Mouse (Mus musculus) liver, embryonic 13.5 days (tissue): ENCODE results near the gene Pold3. TPM values are rescaled to one million over a fixed set of nuclear protein-coding genes. Genes with fewer than 3 reads are reported as not detected.

Source experiments
- ATAC-seq: fragments of 200-750 bp; cut with Nextera tagmentation; 2 replicates; pipeline ENCODE4 v1.8.0; 2017; ENCODE audit warnings: low read depth, mild to moderate bottlenecking, moderate number of reproducible peaks, moderate library complexity
- DNase-seq: peaks from one replicate; pipeline ENCODE4 v3.0.0; 2022
- H3K27ac ChIP-seq: fragments of 300-500 bp; sonication (generic); 2 replicates; pipeline ENCODE4 v1.5.1; 2015; ENCODE audit warnings: moderate library complexity, mild to moderate bottlenecking, inconsistent platforms
- H3K27me3 ChIP-seq: fragments of 300-500 bp; sonication (generic); 2 replicates; pipeline ENCODE4 v1.6.1; 2015; ENCODE audit warnings: mild to moderate bottlenecking, inconsistent platforms
- H3K36me3 ChIP-seq: fragments of 300-500 bp; sonication (generic); 2 replicates; pipeline ENCODE4 v1.6.1; 2015; ENCODE audit warnings: mild to moderate bottlenecking, inconsistent platforms
- H3K4me1 ChIP-seq: fragments of 300-500 bp; sonication (generic); replicated peaks from 2 replicates; pipeline ENCODE4 v1.6.1; 2015; ENCODE audit warnings: inconsistent platforms
- H3K4me2 ChIP-seq: fragments of 300-500 bp; sonication (generic); 2 replicates; pipeline ENCODE4 v1.6.1; 2015; ENCODE audit warnings: inconsistent platforms, mild to moderate bottlenecking, moderate library complexity
- H3K4me3 ChIP-seq: fragments of 300-500 bp; sonication (generic); replicated peaks from 2 replicates; pipeline ENCODE4 v1.5.1; 2015; ENCODE audit warnings: mild to moderate bottlenecking, inconsistent platforms
- H3K9ac ChIP-seq: fragments of 300-500 bp; sonication (generic); 2 replicates; pipeline ENCODE4 v1.6.1; 2015; ENCODE audit warnings: mild to moderate bottlenecking, inconsistent platforms
- H3K9me3 ChIP-seq: fragments of 300-500 bp; sonication (generic); replicated peaks from 2 replicates; pipeline ENCODE4 v1.6.1; 2016; ENCODE audit warnings: inconsistent platforms
- WGBS: fragments of 180-500 bp; shearing (Covaris S2); methylation state at CpG from one replicate; pipeline ENCODE4 v1.1.7; 2015; ENCODE audit not compliant: insufficient replicate concordance; 5-methylcytosine and 5-hydroxymethylcytosine counted together
- polyA plus RNA-seq: library from polyadenylated mRNA; unstranded; fragments of >200 nt; fragmentation: Nextera tagmentation; extraction: Ambion mirVana; gene quantifications from 2 replicates; pipeline ENCODE4 v1.2.1, GENCODE M21; 2015

Gene Pold3
- 54.4 and 68.4 TPM in 2 replicates for polyA plus RNA-seq

DNA sequence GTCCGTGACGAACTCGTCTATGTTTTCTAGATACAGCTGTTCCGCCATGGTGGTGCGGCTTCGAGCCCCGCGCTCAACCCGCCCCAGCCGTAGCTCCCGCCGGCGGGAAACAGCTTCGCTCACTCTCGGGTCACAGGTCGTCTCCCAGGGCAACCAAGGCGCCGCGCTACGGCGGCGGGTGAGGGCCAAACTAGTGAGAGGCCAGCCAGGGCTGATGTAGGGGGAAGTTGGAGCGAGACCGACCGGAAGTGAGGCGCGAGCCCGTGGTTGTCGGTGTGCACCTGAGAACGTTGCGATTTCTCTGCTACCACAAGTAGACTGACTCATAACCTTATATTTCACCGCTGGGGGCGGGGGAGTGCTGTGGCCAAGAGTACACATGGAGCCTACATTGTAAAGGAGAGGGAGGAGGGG, at the start of gene Pold3:
TSS of gene Pold3 (minus strand) at position 190 of the 414 bp plus-strand sequence.
- DNase-seq (peak; percentile 98), ATAC-seq (peak; percentile 95)
- peak within 1 kb of the TSS; percentile 82 for H3K4me2 ChIP-seq

DNA sequence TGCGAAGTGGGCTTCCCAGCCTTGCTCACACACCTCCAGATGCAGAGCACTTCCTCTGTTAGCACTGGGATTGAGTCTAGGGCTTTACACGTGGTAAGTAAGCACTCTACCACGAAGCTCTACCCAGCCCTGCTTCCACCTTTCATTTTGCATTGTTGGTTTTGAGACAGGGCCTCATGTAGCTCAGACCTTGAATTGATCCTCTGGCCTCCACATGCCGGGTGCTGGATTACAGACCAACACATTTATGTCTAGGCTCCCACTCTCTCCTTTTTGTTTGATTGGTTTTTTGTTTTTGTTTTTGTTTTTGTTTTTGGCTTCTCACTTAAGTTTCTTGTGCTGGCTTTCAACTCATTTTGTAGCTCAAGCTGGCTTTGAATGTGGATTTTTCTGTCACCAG, 49.4 kb upstream of the Pold3 start:
- Histone ChIP-seq H3K9me3 (no peaks in the 10 kb centered on the region), H3K27me3 (peaks cover 11% of the 10 kb centered on the region; the same call in 1 of the 2 replicates), H3K4me2 (no peak overlapping the region), H3K9ac (no peak overlapping the region), H3K36me3 (no peaks in the 10 kb centered on the region), H3K4me1 (no peaks in the 10 kb centered on the region), H3K4me3 (no peak overlapping the region), H3K27ac (no peak overlapping the region)
- 34% methylated on average over 4 of the region's 4 CpGs for WGBS
- ATAC-seq, result no peak
- DNase-seq, result no peak

More for the DNA sequence above, at the start of gene Pold3:
- Histone ChIP-seq H3K4me1 (peaks cover 34% of the 10 kb centered on the region), H3K4me3 (peak within 1 kb of the TSS; percentile 88), H3K9me3 (no peaks in the 10 kb centered on the region), H3K36me3 (peaks cover 37% of the 10 kb centered on the region), H3K9ac (peak within 1 kb of the TSS; percentile 97), H3K27ac (peak within 1 kb of the TSS; percentile 88), H3K27me3 (no peaks in the 10 kb centered on the region)
- 0% methylated on average over 33 of the region's 33 CpGs for WGBS

DNA sequence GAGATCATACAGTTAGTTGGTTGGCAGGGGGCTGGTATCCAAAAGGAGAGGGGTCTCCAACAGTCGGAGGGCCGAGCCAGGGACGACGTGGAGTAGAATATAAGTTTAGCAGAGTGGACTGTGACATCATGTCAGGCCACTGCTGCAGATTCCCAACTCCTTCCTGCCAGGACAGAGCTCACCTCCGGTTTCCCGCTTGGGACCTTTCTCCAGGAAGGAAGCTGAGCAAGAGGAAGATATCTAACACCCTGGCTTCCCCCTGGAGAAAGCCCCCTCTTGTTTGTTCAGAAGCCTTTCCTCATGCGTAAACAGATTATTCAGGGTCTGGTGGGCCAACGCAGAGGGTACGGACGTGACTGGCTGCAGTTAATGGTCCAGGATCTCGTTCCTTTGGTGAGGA, 47.3 kb upstream of the Pold3 start:
- Histone ChIP-seq H3K9me3 (no peaks in the 10 kb centered on the region), H3K36me3 (no peaks in the 10 kb centered on the region), H3K4me1 (no peaks in the 10 kb centered on the region), H3K4me2 (no peak overlapping the region), H3K27me3 (peaks cover 4% of the 10 kb centered on the region; the same call in 1 of the 2 replicates), H3K4me3 (no peak overlapping the region), H3K9ac (no peak overlapping the region), H3K27ac (no peak overlapping the region)
- WGBS, result 48% methylated on average over 11 of the region's 11 CpGs
- DNase-seq, result no peak
- ATAC-seq, result no peak

DNA sequence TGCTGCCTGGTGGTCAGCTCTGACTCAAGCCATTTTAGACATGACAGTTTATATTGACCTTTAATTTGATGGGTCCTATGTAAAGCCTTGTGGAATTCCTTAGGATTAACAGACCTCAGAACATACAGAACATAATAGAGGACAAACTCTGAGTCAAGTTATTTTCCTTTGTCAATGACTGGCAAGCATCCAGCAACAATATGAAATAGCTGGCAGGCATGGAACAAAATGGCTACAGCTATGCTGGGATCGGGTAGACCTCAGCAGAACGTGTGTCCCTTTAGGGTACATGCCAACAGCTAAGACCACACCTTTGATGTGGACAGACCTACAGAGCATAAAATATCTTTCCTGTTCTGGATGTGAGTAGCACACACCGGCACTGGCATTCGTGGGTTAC, 42.1 kb upstream of the Pold3 start:
- DNase-seq (no peak), ATAC-seq (no peak)
- Histone ChIP-seq H3K4me2 (no peak overlapping the region), H3K9ac (no peak overlapping the region), H3K27me3 (peaks cover 3% of the 10 kb centered on the region; the same call in 1 of the 2 replicates), H3K4me3 (no peak overlapping the region), H3K36me3 (no peaks in the 10 kb centered on the region), H3K27ac (no peak overlapping the region), H3K4me1 (peaks cover 17% of the 10 kb centered on the region), H3K9me3 (no peaks in the 10 kb centered on the region)
- 72% methylated on average over 4 of the region's 4 CpGs for WGBS

DNA sequence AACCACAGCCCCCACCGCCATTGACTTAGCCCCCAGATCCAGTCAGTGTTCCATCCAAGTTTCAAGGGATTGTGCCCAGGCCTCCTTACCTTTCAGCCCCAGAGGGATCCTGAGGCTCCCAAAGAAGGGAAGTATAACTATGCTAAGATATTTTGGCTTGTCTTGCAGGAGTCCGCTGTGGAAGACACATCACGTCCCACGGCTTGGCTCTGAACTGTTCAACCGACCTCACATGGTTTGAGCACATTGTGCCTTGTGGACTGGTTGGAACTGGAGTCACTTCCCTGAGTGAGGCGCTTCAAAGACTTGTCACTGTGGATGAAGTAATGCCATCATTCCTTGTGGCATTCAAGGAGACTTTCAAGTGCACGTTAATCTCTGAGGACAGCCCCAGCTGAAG, 38.6 kb upstream of the Pold3 start:
- no peak for DNase-seq
- Histone ChIP-seq H3K9ac (peak overlapping the region; percentile 84), H3K4me1 (peaks cover 17% of the 10 kb centered on the region), H3K27ac (no peak overlapping the region), H3K36me3 (no peaks in the 10 kb centered on the region), H3K4me2 (peak overlapping the region; percentile 99), H3K4me3 (peak overlapping the region; percentile 79), H3K27me3 (0 out of 2 replicates have a peak, but pooled peaks cover 2% of the 10 kb centered on the region), H3K9me3 (no peaks in the 10 kb centered on the region)
- no peak for ATAC-seq
- WGBS, result 60% methylated on average over 7 of the region's 7 CpGs

DNA sequence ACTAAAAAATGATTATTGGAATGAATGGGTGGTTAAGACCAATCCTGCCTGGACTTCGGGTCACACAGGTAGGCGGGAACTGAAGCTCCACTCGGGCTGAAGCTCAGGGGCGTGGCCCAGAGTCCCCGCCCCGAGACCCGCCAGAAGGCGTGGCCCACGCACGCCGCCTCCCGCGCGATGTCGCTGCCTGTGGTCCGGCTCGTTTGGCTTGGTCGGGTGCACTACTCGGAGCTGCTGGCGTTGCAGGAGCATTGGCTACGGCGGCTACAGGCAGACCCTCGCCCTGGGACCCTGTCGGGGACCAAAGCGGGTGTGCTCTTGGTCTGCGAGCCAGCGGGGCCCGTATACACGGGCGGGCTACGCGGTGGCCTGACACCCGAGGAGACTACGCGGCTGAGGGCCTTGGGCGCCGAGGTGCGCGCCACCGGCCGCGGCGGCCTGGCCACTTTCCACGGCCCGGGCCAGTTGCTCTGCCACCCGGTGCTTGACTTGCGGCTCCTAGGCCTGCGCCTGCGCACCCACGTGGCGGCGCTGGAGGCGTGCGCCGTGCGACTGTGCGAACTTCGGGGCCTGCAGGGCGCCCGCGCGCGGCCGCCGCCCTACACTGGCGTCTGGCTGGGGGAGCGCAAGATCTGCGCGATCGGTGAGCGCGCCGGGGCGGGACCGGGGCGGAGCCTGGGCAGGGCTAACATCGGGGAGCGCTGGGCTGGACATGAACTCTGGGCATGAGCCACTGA, 37.9 kb upstream of the Pold3 start, which contains the start of gene Lipt2:
TSS of gene Lipt2 (plus strand) at position 173 of the 737 bp plus-strand sequence.
- peak; percentile 84 for DNase-seq

DNA sequence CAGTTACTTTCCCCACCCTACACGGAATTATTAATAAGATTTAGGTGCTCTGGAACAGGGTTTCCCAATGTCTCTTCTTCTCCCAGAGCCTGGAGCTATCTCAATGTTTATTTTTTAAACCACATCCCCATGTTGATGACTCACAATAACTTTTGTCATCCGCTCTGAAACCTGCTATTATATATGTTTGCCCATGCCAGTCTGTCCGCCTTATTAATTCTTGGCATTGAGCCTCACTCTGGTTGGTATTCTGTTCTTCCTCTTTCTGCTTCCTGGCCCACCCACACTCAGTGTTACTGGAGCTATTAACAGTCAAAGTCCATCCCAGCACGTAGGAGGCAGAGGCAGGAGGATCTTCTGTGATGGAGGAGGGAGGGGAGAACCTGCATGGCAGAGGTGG, 36.3 kb upstream of the Pold3 start:
- Histone ChIP-seq H3K9me3 (no peaks in the 10 kb centered on the region), H3K4me2 (no peak overlapping the region), H3K4me3 (no peak overlapping the region), H3K4me1 (peaks cover 17% of the 10 kb centered on the region), H3K27me3 (0 out of 2 replicates have a peak, but pooled peaks cover 2% of the 10 kb centered on the region), H3K9ac (no peak overlapping the region), H3K27ac (no peak overlapping the region), H3K36me3 (no peaks in the 10 kb centered on the region)
- ATAC-seq, result no peak
- WGBS, result 53% methylated on average over 4 of the region's 4 CpGs
- no peak for DNase-seq

More for the DNA sequence above, 37.9 kb upstream of the Pold3 start, which contains the start of gene Lipt2:
- Histone ChIP-seq H3K9me3 (no peaks in the 10 kb centered on the region), H3K27ac (peak within 1 kb of the TSS; percentile 88), H3K4me2 (peak within 1 kb of the TSS; percentile 99), H3K4me1 (peaks cover 17% of the 10 kb centered on the region), H3K9ac (peak within 1 kb of the TSS; percentile 84), H3K36me3 (no peaks in the 10 kb centered on the region), H3K27me3 (0 out of 2 replicates have a peak, but pooled peaks cover 2% of the 10 kb centered on the region), H3K4me3 (peak within 1 kb of the TSS; percentile 79)
- ATAC-seq, result peak; percentile 97
- WGBS, result under 1% methylated on average over 78 of the region's 78 CpGs

DNA sequence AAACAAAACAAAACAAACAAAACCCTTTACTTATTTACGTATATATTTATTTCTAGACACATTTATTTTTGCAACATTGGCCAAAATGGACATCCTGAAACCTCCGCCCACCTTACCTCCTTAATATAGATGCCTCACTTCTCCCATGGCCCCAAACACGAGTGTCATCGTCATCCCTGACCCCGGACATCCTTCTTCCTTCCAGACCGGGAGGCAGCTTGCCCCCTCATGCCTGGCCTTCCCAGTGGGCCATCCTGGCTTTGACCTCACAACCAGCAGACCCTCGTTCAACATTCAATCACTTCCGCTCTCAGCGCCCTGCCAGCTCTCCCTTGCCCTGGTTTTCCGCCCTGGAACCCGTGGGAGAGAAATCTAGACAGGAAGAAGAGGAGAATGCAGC, 29.3 kb upstream of the Pold3 start:
- no peak for ATAC-seq
- no peak for DNase-seq
- Histone ChIP-seq H3K27me3 (peaks cover 5% of the 10 kb centered on the region; the same call in 1 of the 2 replicates), H3K9ac (no peak overlapping the region), H3K4me1 (no peaks in the 10 kb centered on the region; the same call in 1 of the 2 replicates), H3K36me3 (no peaks in the 10 kb centered on the region), H3K4me2 (no peak overlapping the region), H3K9me3 (no peaks in the 10 kb centered on the region), H3K27ac (no peak overlapping the region), H3K4me3 (no peak overlapping the region)
- WGBS, result 58% methylated on average over 11 of the region's 11 CpGs

DNA sequence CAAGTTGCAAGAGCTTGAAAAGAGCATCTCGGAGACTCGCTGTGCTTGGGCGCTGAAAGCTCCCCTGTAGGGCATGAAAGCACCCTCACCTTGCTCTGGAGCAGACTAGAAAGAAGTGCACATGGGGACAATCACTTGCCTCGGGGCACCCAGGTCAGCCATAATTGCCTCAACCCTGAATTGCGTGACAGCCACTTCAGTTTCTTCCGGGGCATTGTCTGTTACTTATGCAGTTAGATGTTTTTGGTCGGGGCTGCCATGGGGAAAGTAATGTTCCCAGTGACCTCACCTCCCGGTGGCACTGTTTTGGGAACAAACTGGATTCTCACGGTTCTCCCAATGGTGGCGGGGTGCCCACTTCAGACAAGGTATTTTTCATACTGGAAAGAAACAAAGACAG, 28.7 kb upstream of the Pold3 start:
- H3K9me3 ChIP-seq, result no peaks in the 10 kb centered on the region
- H3K9ac ChIP-seq, result no peak overlapping the region
- DNase-seq, result no peak
- H3K27ac ChIP-seq, result no peak overlapping the region
- no peaks in the 10 kb centered on the region for H3K36me3 ChIP-seq
- H3K27me3 ChIP-seq, result peaks cover 5% of the 10 kb centered on the region; the same call in 1 of the 2 replicates
- 62% methylated on average over 10 of the region's 10 CpGs for WGBS
- ATAC-seq, result no peak
- no peaks in the 10 kb centered on the region; the same call in 1 of the 2 replicates for H3K4me1 ChIP-seq
- no peak overlapping the region for H3K4me2 ChIP-seq
- H3K4me3 ChIP-seq, result no peak overlapping the region

DNA sequence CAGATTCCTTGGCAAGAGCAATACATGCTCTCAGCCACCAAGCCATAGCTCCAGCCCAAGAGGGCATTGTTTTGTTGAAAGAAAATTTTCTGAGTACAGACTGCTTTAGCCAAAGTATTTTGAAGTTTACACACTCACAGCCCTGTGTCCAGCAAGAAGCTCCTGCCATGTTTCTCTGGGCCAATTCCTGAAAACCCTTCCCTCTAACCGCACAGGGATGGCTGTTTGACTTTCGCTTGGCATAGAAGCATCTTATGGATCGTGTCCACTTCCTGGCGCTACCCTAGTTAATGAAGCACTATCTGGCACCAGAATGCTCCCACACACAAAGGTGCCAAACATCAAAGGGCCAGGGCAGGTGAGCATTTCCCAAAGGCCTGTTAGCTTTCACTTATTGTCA, 27.2 kb upstream of the Pold3 start:
- Histone ChIP-seq H3K4me1 (no peaks in the 10 kb centered on the region; the same call in 1 of the 2 replicates), H3K27me3 (peaks cover 9% of the 10 kb centered on the region), H3K9me3 (no peaks in the 10 kb centered on the region), H3K27ac (no peak overlapping the region), H3K4me2 (no peak overlapping the region), H3K36me3 (no peaks in the 10 kb centered on the region), H3K4me3 (no peak overlapping the region), H3K9ac (no peak overlapping the region)
- ATAC-seq (no peak), DNase-seq (no peak)
- WGBS, result 77% methylated on average over 4 of the region's 4 CpGs

DNA sequence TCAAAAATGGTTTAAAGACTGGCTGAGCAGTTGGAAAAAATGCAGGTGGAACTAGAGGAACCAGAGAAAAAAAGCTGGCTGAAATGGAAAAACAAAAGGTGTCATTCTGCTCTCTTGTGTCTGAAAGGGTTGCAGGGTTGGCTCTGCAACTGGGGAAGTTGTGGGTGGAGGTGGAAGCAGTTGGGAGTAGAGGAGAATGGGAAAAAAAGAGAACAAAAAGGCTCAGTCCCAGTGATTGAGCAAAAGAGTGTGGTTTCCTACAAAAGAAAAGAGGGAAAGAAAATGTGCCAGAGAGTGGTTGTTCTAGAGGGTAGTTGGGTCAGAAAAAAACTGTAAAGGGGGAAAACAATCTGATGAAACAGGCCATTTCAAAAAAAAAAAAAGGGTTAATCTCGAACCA, 19.2 kb upstream of the Pold3 start:
- Histone ChIP-seq H3K4me2 (no peak overlapping the region), H3K9ac (no peak overlapping the region), H3K4me3 (no peak overlapping the region), H3K27ac (no peak overlapping the region), H3K4me1 (no peaks in the 10 kb centered on the region), H3K27me3 (peaks cover 4% of the 10 kb centered on the region; the same call in 1 of the 2 replicates), H3K9me3 (no peaks in the 10 kb centered on the region), H3K36me3 (no peaks in the 10 kb centered on the region)
- ATAC-seq (no peak), DNase-seq (no peak)
- 37% methylated on average over 1 of the region's 1 CpGs for WGBS
